Mouse (Mus musculus): Measurements from ENCODE around the gene Taok1.
"Not testable (repeated sequence)": the region's sequence is repeated elsewhere in the genome, so short reads cannot be mapped to it uniquely, and the experiment has no call there.

The Taok1 gene

GRCm38 (mm10) chr11:77607538-77608455 lies at the start of gene Taok1:
Gene Taok1 (minus strand): TSS chr11:77607815.
- peak; percentile 95 to 96 for DNase-seq (ENCODE audit: low spot score in 2 of 2)

GRCm38 (mm10) chr11:77653406-77654190 lies 46.0 kb upstream of the Taok1 start:
- DNase-seq (ENCODE audit: low spot score in 2 of 2) = not testable (repeated sequence)

- no peak for DNase-seq (ENCODE audit: low spot score in 2 of 2)
These were observed 44.9 kb upstream of the Taok1 start for GRCm38 (mm10) chr11:77652484-77652883.

- DNase-seq (ENCODE audit: low spot score in 2 of 2) = no peak
These were observed 41.3 kb upstream of the Taok1 start for GRCm38 (mm10) chr11:77648878-77649277.

GRCm38 (mm10) chr11:77645481-77645880 lies 37.9 kb upstream of the Taok1 start:
- no peak for DNase-seq (ENCODE audit: low spot score in 2 of 2)

- DNase-seq (ENCODE audit: low spot score in 2 of 2) = no peak
These were observed 33.8 kb upstream of the Taok1 start for GRCm38 (mm10) chr11:77641390-77641789.

GRCm38 (mm10) chr11:77630257-77630670 lies 22.6 kb upstream of the Taok1 start:
- peak; percentile 88 to 89 for DNase-seq (ENCODE audit: low spot score in 2 of 2)

- no peak for DNase-seq (ENCODE audit: low spot score in 2 of 2)
These were observed 21.9 kb upstream of the Taok1 start for GRCm38 (mm10) chr11:77629476-77629875.

- no peak for DNase-seq (ENCODE audit: low spot score in 2 of 2)
These were observed 19.3 kb upstream of the Taok1 start for GRCm38 (mm10) chr11:77626596-77627535.

GRCm38 (mm10) chr11:77625061-77625855 lies 17.6 kb upstream of the Taok1 start:
- peak; percentile 64 to 65 for DNase-seq (ENCODE audit: low spot score in 2 of 2)

GRCm38 (mm10) chr11:77624441-77625060 lies 16.9 kb upstream of the Taok1 start:
- DNase-seq (ENCODE audit: low spot score in 2 of 2) = peak; percentile 80 to 81

- DNase-seq (ENCODE audit: low spot score in 2 of 2) = no peak
These were observed 16.4 kb upstream of the Taok1 start for GRCm38 (mm10) chr11:77624002-77624401.

GRCm38 (mm10) chr11:77621902-77622535 lies 14.4 kb upstream of the Taok1 start:
- DNase-seq (ENCODE audit: low spot score in 2 of 2) = no peak

GRCm38 (mm10) chr11:77615084-77615624 lies 7.5 kb upstream of the Taok1 start:
- DNase-seq (ENCODE audit: low spot score in 2 of 2) = no peak

- peak; percentile 35 to 42 for DNase-seq (ENCODE audit: low spot score in 2 of 2)
These were observed 629 bp downstream of the Taok1 start for GRCm38 (mm10) chr11:77606835-77607537.

GRCm38 (mm10) chr11:77606469-77606834 lies 1.2 kb downstream of the Taok1 start:
- no peak for DNase-seq (ENCODE audit: low spot score in 2 of 2)

- DNase-seq (ENCODE audit: low spot score in 2 of 2) = no peak
These were observed 10.3 kb downstream of the Taok1 start for GRCm38 (mm10) chr11:77597266-77597665.

GRCm38 (mm10) chr11:77591388-77591787 lies 16.2 kb downstream of the Taok1 start:
- no peak for DNase-seq (ENCODE audit: low spot score in 2 of 2)

GRCm38 (mm10) chr11:77590801-77591200 lies 16.8 kb downstream of the Taok1 start:
- no peak for DNase-seq (ENCODE audit: low spot score in 2 of 2)

All from right cerebral cortex, adult 2 months (tissue).